14 mouse cellular contexts compared by ENCODE assay signal in the genomic region with DNA sequence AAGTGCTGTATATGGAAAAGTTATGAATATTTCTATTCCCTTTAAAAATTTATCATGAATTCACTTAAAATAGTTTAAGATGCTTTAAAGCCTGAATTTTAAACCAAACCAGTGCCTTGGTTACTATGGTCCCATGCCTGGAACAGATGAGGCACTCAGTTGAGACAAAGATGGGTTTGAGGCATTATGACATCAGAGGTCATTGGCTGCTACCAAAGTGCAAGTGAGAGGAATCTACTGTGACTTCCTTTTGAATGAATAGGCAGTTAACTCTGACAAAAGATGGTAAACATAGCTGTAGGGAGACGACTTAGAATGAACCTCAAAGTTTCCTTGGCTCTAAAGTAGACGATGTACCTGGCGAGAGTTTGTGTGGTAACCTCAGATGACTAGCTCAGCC.
"Had no signal": no experiment of that assay in that cellular context is flagged by ENCODE, and none has a peak within 500 bp of the region (broad histone marks: within the 10 kb centered on the region; RNA-seq: fewer than 3 reads in every experiment).

No protein-coding gene starts in this region.

- H3K9ac ChIP-seq: limb, embryonic 13.5 days; liver, embryonic 14.5 days; neural tube, embryonic 13.5 days had no signal

- H3K27me3 ChIP-seq: limb, embryonic 13.5 days; neural tube, embryonic 13.5 days had no signal

- H3K4me2 ChIP-seq: limb, embryonic 13.5 days; neural tube, embryonic 13.5 days had no signal

- H3K4me3 ChIP-seq: limb, embryonic 13.5 days; midbrain, embryonic 10.5 days; myocyte; neural tube, embryonic 13.5 days had no signal

- DNase-seq: kidney, adult 11 months; kidney, adult 9 months; kidney, postnatal 36 days; left cerebral cortex, postnatal 4 days; lung, adult 18-20 months; midbrain, embryonic 14.5 days; right cerebral cortex, adult 18-20 months; thymus, postnatal 36 days had no signal

- H3K9me3 ChIP-seq: limb, embryonic 13.5 days; midbrain, embryonic 10.5 days; neural tube, embryonic 13.5 days had no signal

- H3K36me3 ChIP-seq: limb, embryonic 13.5 days; midbrain, embryonic 10.5 days; neural tube, embryonic 13.5 days had no signal

- H3K27ac ChIP-seq: kidney, postnatal 0 days; limb, embryonic 13.5 days; liver, embryonic 14.5 days; midbrain, embryonic 10.5 days; neural tube, embryonic 13.5 days had no signal
